Mouse (Mus musculus) cerebellum, adult 2 months (tissue): ENCODE results near the gene Tpmt.

Experiments used
- CTCF ChIP-seq: fragments of 200-500 bp; IDR thresholded peaks from 2 replicates; pipeline ENCODE4 v1.5.1; 2011; ENCODE audit warnings: low read depth, mild to moderate bottlenecking, control low read depth, low read length, moderate library complexity, borderline replicate concordance; ENCODE audit not compliant: insufficient read depth
- POLR2A ChIP-seq: fragments of 200-500 bp; IDR thresholded peaks from 2 replicates; pipeline ENCODE4 v1.6.1; 2011; ENCODE audit warnings: low read length, control low read depth, borderline replicate concordance; ENCODE audit not compliant: insufficient read depth

DNA sequence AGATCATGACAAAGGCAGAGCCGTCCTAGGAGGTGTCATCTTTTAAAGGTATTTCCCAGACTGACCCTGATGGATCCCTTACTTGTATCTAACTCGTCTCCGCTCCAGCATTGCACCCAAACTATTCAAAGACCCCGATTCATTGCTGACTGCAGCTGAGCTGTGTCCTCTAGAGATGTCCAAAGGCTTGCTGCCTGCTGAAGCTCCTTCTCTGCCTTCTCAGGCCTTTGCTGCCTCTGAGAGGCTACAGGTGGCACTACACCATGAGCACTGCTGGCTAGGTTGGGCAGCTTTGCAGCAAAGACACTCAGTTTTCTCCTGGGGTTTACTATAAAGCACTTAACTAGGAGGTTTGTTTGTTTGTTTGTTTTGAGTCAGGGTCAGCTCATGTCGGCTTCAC is 27.3 kb downstream of the Tpmt start:
- TF ChIP-seq CTCF (peak; percentile 91), POLR2A (no peak)
